Mouse (Mus musculus) heart, postnatal 14 days (tissue): ENCODE data around the gene Ctnnb1. TPM values are rescaled to one million over a fixed set of nuclear protein-coding genes. Genes with fewer than 3 reads are reported as not detected.

Experiments
- DNase-seq, 2 experiments: peaks; one replicate each; pipeline ENCODE4 v3.0.0; 2021 to 2022
- intact Hi-C: fragments of 180-260 bp; cut with DNase I; formaldehyde crosslinking; loops from one replicate; pipeline ENCODE4 v1.15.1; 2025
- total RNA-seq, 2 experiments: library from RNA; stranded (reverse); gene quantifications; 2 replicates each; pipeline ENCODE4 v1.2.3; 2021

Ctnnb1 gene
- total RNA-seq, 2 experiments from 2014 or later: 541 to 546 TPM

DNA sequence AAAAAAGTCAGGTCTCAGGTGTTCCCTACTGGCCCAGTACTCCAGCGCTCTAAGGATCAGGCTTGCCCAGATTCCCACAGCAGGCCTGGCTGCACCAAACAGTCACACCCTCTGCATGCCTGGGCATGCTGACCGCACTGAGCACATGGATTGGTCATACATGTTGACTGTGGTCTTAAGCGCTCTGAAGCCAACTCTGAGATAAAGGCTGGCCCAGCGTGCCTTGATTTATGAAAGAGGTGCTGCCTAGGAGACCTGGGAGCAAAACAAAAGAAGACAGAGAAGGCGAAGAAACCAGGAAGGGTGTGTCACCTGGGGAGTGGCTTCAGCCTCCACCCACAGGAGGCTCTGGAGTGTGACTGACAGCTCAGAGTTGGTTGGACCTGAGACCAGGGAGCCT lies 9.9 kb upstream of the Ctnnb1 start:
- intact Hi-C loops: loop anchor here (5.0 kb wide), 1 partner anchor 317 kb away; no protein-coding TSS in a partner anchor
- DNase-seq: no peak

DNA sequence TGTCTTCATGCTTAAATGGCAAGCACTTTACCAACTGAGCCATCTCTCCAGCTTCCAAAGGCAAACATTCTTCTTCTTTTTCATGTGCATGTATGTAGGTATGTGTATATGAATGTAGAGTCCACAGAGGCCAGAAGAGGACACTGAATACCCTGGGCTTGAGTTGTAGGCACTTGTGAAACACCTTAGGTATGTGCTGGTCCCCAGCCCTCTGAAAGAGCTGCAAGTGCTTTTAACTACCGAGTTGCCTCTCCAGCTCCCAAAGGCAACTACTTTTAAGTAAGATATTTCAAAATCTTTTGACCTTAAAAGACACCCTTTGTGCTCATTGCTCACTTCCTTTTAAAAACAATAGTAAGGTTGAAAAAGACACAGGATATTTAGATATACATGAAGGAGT lies 2.9 kb upstream of the Ctnnb1 start:
- no peak for DNase-seq
- intact Hi-C loops: no loop called here

DNA sequence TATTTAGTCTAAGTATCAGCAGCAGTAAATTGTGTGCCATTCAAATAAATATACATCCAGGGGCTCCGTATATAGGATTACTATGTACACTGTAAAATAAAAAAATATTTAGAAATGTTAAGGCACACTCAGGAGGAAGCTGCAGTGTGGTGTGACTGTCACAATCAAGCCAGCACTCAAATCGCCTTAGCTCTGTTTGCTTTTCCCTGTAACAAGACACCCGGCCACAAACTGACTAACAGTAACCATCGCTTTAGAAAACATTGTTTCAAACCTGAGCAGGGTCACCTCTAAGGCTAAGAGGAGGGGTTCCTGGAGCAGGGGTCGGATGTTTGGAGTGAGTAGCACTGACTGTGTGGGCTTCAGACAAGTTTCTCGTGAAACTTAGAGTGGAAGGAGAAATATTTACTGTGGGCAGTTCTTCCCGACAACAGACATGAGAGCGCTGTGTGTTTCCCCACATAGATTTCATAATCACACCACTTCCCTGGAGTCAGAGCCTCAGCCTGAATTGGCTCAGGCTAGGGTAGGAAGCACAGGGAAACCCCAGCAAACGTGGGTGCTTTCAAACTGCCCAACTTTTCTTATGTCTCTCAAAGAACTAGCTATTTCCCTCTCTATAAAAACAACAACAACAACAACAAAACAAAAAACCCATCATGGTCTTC lies 1.9 kb upstream of the Ctnnb1 start:
- intact Hi-C loops: no loop called here
- DNase-seq: no peak

DNA sequence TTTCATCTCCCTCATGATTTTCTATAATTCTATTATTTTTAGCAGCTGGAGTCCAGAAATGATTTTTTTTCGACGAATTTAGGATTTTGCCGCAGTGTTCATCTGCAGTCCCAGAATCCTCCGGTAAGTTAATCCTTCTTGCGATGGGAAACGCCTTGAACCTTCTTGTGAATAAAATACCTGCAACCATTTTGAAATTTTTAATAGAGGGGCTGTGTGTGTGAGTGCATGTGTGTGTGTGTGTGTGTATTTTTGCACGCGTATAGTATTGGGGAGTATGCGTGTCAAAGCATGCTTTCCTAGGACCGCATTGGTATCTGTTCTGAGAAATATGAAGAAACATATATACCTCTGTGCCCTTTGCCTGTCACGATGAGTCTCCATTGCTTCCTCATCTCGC lies 1.0 kb downstream of the Ctnnb1 start:
- intact Hi-C loops: loop anchor here (5.0 kb wide), 1 partner anchor 78 kb away; no protein-coding TSS in a partner anchor
- no peak for DNase-seq

DNA sequence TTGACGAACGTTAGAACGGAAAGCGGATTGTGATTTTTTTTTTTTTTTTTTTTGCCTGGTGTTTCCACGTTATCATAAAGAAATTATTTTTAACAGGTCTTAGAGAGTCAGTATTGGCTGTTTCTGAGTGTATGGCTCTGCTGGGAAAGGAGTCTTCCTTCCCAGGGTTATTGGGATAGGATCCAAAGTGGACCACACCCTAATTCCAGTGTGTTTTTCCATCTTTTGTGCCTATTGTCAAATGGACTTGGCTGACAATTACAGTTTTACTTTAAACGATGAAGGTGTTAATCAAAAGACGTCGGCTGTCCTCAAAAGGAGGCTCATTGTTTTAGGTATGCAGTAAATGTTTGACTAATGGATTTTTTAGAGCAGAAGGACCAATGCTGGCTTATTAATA lies 1.8 kb downstream of the Ctnnb1 start:
- intact Hi-C loops: loop anchor here (5.0 kb wide), 1 partner anchor 79 kb away; no protein-coding TSS in a partner anchor
- DNase-seq: no peak

DNA sequence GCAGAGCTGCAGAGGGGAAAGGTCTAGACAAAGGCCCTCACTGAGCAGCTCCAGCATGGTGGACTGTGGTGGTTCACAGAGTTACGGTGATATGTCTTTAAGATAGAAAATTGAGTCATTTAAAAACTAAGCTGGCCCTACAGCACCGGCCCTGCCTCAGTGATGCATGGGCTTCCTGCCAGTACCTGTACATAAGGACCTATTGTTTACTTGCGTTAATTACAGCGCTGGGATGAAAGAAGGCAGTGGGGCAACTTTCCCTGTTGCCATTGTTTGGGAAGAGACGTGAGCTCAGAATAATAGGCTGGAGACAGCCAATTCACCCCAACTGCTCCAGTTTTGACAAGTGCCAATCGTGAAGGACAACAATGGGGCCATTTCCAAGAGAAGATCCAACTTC lies 3.4 kb downstream of the Ctnnb1 start:
- intact Hi-C loops: loop anchor here (2.0 to 5.0 kb wide), 2 partner anchors 80 to 330 kb away; no protein-coding TSS in a partner anchor
- no peak for DNase-seq

DNA sequence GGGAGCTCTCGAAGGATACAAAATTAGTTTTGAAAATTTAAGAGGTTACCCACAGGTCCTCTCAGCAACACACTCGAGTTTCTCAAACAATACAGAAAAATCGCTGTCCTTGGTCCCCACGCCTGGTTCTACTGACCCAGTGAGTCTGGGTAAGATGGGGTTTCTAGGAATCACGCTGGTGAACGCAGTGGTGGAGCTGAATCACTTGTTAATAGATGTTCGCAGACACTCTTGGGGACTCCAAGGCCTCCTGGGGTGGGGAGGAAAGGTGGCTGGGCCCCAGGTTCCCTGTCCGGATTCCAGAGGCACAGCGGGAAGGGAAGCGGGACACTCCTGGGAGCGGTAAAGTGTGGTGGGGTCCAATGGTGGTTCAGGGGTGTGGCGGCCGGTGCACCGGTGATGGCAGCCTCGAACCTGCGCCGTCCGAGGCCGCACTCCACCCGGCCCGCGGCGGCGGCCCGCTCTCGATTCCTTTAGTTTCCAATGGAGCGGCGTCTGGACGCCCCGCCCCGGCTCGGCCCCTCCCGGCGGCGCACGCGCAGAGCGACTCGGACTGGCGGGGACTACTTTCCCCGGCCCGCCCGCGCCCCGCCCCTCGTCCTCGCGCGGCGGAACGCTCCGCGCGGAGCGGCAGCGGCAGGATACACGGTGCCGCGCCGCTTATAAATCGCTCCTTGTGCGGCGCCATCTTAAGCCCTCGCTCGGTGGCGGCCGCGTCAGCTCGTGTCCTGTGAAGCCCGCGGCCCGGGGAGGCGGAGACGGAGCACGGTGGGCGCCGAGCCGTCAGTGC lies 4.0 kb downstream of the Ctnnb1 start:
- intact Hi-C loops: loop anchor here (2.0 to 5.0 kb wide), 2 partner anchors 81 to 330 kb away; no protein-coding TSS in a partner anchor
- DNase-seq: peak; percentile 99

DNA sequence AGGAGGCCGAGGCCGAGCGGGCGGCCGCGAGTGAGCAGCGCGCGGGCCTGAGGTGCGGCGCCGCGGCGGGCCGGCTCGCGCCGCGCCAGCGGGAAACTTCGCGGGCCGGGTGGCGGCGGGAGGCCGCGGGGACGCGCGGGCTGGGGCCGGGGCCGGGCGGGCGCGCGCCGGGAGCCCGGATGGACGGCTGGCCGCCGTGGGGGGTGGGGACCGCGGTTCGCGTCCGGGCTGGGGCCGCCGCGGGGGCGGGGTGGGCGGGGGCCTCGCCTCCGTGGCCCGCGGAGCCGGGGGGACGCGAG lies 4.5 kb downstream of the Ctnnb1 start:
- intact Hi-C loops: loop anchor here (2.0 to 5.0 kb wide), 2 partner anchors 81 to 331 kb away; no protein-coding TSS in a partner anchor
- DNase-seq: no peak

DNA sequence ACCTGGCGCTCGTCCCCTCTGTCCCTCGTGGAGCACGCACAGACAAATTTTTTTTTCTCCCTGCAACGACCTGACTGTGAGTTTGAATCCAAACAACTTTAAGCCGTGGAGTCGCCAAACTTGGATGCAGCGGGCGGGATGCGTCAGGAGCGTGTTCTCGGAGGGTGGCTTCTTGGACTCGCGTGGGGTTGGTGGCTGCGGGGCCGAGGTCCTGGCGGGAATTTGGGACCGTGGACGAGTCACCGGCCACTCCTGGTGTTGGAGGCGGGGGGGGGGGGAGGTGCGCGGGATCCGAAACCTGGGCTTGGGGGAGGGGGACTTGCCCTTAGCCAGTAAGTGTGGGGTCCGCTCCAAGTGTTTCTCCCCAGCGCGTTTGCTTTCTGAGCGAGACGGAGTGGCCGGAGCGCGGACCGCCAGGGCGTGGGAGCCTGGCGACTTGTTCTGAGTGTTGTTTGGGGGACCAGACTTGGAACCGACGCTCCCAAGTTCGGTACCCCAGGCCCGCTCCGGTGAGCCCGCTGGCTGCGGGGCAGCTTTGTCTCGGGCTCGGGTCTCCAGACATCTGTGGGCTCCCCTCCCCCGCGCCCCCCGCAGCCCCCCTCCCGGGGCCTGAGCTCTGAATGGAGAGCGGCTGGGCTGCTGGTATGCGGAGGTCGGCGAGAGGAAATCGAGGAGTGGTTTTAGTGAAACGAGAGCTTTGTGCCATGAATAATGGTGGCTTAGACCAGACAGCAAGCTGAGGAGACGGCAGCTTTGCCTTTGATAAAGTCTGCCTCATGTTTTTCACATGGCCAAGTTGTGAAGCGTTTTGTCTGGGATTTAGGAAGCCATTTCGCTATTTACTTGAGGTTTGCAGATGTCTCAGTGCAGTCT lies 5.1 kb downstream of the Ctnnb1 start:
- DNase-seq: peak; percentile 44 to 58
- intact Hi-C loops: loop anchor here (2.0 to 5.0 kb wide), 2 partner anchors 82 to 331 kb away; no protein-coding TSS in a partner anchor

DNA sequence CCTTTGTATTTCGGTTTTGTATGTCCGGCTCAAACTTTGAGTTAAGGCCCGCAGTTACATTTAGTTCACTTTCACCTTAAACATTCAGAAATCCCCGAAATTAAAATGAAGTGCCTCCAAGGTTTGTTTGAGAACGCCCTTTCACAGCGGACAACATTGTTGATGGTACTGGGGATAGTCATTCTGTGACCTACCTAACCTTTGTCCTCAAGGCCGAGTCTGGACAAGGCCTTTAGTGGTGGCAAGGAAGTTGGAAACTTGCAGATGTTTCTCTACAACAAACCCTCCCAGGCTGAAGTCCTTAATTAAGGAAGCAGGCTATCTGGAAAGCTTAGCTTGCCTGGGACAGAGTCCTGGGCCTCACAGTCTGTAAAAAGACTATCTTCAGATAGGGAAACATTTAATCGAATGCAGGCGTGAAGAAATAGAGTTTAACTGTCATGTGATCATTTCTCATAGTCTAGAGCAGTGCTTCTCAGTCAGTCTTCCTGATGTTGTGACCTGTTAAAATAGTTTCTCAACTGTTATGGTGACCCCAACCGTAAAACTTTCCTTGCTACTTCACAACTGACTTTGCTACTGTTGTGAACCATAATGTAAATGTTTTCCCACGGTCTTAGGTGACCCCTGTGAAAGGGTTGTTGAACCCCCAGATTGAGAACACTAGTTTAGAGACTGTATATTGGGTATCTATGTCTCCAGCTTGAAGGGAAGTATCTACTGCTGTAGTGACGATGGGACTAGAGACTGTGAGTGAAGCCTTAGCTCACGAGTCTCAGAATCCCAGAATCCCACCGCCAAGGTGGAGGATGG lies 6.0 kb downstream of the Ctnnb1 start:
- DNase-seq: no peak
- intact Hi-C loops: loop anchor here (5.0 kb wide), 2 partner anchors 83 to 158 kb away; no protein-coding TSS in a partner anchor

DNA sequence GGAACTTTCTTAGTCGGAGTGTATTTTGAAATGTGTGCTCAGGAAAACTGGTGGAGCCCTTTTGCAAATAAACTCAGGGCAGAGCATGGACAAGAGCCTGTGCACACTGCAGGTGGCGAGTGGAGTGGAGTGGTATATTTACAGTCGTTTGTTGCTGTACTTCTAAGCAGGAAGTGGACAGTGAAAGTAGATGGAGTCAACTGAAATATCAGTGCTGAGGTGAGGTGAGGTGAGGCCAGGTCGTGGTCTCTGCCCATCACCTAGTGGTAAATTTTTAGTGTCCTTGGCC lies 6.6 kb downstream of the Ctnnb1 start:
- intact Hi-C loops: loop anchor here (5.0 kb wide), 1 partner anchor 158 kb away; no protein-coding TSS in a partner anchor
- DNase-seq: no peak

DNA sequence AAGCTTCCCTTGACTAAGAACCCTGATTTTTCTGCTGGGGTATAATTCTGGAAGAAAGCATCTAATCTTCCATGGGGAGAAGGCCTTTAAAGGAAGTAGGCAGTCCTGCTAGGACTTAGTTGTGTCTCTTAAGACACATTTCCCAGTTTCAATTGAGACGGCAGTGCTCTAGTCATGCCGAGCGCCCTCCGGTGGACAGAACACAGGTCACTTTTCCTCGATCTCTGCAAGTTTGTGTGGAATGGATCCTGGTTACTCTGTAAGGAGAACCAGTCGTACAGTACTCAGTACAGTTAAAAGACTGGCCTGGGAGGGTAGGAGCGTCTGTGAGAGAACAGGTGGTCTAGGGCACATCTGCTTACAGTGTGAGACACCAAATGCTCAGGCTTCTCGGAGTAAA lies 7.3 kb downstream of the Ctnnb1 start:
- DNase-seq: peak; percentile 69 to 79

DNA sequence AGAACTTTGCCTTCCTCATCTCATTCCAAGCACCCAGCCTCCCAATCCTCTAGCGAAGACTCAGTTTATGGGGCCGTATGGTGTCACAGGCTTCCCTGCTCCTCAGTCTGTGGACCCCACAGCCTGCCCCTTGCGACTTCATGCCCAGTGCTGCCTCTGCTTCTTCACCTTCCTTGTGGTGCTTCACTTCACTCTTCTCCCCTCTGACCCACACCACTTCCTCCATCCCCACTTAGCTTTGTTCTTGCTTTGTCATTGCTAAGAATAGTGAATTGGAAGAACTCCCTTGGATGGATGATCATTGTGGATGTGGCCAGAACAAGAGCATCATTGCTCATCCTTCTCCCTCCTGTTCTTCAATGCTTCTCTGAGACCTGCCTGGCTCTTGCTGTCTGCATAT lies 11.8 kb downstream of the Ctnnb1 start:
- intact Hi-C loops: loop anchor here (10.0 kb wide), 1 partner anchor 446 kb away; the partner anchor contains the start of gene Eif1b
- no peak for DNase-seq

More for the DNA sequence above, 7.3 kb downstream of the Ctnnb1 start:
- intact Hi-C loops: loop anchor here (2.0 to 5.0 kb wide), 2 partner anchors 18 to 159 kb away; no protein-coding TSS in a partner anchor

DNA sequence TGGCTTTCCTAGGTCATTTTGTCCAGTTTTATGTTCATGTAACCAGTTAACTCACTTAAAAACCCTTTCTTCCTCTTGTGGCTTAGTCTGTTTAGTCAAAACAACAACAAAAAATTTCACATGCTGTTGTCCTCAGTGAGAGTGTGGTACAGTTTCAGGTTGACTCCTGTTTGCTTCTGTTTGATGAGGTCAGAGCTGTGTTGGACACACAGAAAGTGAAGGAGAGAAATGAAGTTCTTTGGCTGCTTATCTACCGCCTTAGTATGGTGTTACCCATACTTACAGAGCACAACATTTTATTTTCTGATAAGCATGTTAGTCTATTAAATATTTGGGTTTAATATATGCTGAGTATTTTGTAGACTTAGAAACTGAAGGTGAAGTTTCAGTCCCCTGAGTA lies 14.7 kb downstream of the Ctnnb1 start:
- intact Hi-C loops: loop anchor here (2.0 to 10.0 kb wide), 2 partner anchors 15 to 449 kb away; partner anchors contain the start of gene Eif1b
- DNase-seq: no peak

DNA sequence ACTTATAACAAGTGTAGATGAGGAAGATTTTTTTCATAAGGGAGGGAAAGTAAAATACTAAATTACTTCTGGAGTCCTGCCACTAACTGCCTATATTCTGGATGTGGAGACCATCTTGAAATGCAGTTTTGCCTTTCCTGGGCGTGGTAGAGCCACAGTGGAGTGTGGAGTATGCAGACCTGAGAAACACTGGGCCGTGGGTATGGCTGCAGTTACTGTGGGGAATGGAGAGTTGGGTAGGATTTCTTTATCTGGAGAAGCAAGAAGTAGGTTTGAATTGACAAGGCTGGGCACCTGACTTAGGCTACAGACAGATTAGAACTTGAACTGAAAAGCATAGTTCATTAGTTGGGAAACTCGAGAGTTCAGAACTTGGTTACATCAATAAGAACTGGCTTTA lies 15.2 kb downstream of the Ctnnb1 start:
- intact Hi-C loops: loop anchor here (2.0 to 10.0 kb wide), 2 partner anchors 15 to 449 kb away; partner anchors contain the start of gene Eif1b
- DNase-seq: no peak

DNA sequence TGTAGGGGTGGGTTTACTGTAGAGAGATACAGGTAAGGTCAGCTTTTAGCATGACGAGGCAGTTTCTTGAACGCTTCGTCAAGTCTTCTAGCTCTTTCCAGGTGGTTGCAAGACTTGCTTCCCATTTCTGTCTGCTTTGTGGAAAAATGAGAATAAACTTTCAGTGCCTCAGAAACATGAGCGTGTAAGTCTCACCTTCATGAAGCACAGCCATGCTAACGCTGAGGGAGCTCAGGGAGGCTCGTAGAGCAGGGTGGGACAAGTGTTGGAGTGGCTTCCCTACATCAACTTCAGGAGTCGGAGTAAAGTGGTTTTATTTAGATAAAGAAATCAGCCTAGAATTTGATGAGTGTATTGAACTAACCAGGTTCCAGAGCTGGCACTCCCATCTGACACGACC lies 17.1 kb downstream of the Ctnnb1 start:
- intact Hi-C loops: loop anchor here (10.0 kb wide), 1 partner anchor 451 kb away; the partner anchor contains the start of gene Eif1b
- DNase-seq: no peak

DNA sequence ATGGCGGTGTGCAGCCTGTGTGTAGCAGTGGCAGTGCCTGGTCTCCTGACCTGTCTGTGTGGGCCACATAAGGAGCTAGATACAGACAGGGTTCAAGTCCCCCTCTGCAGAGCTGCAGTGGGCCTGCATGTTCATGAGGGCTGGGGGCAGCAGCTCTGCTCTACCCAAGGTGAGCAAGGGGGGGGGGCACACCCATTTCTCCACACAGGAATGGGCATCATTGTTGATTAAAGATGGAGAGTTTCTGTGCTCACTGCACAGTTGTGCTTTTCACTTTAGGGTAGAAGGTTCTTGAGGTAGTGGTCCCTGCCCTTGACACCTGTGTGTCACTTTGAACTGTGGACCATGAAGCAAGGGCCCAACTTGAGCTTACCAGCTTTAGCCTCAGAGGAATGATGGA lies 19.8 kb downstream of the Ctnnb1 start:
- intact Hi-C loops: loop anchor here (10.0 kb wide), 1 partner anchor 454 kb away; the partner anchor contains the start of gene Eif1b
- no peak for DNase-seq

DNA sequence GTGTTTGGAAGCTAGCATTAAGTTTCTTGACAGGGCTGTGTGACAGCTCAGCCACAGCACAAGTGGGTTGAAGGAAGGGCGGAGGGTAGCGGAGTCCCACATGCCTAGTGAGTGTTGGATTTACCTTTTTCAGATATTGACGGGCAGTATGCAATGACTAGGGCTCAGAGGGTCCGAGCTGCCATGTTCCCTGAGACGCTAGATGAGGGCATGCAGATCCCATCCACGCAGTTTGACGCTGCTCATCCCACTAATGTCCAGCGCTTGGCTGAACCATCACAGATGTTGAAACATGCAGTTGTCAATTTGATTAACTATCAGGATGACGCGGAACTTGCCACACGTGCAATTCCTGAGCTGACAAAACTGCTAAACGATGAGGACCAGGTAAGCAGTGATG lies 21.7 kb downstream of the Ctnnb1 start:
- intact Hi-C loops: no loop called here
- no peak for DNase-seq

DNA sequence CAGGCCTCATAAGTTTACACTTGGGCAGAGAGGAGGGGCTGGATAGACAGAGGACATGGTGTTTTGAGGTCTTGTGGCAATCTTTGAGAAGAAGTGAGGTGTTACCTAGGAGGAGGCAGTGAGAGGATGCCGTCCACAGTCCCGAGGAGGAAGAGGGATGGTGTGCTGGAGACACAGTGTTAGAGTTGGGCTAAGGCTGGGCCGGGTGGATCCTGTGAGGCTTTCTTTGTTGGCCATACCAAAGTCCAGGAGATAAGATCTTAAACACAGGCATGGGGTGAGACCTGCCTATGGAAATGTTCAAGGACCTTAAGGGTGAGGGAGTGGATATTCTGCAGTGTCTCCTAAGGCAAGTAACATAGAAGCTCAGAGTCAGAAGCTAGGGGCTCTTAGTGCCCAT lies 22.9 kb downstream of the Ctnnb1 start:
- no peak for DNase-seq
- intact Hi-C loops: no loop called here
